Mouse (Mus musculus) heart, embryonic 10.5 days (tissue): ENCODE results near the gene Nsun4. TPM values are rescaled to one million over a fixed set of nuclear protein-coding genes. Genes with fewer than 3 reads are reported as not detected.

Source experiments
- DNase-seq: peaks from one replicate; pipeline ENCODE4 v3.0.0-alpha.2; 2017; ENCODE audit warnings: low spot score
- H3K27ac ChIP-seq: fragments of 300-500 bp; sonication (generic); 2 replicates; pipeline ENCODE4 v1.5.1; 2016; ENCODE audit warnings: mild to moderate bottlenecking
- H3K27me3 ChIP-seq: fragments of 300-500 bp; sonication (generic); 2 replicates; pipeline ENCODE4 v1.6.1; 2016; ENCODE audit warnings: mild to moderate bottlenecking; ENCODE audit not compliant: poor library complexity, insufficient read depth, severe bottlenecking
- H3K36me3 ChIP-seq: fragments of 300-500 bp; sonication (generic); 2 replicates; pipeline ENCODE4 v1.6.1; 2016; ENCODE audit warnings: mild to moderate bottlenecking, moderate library complexity
- H3K4me1 ChIP-seq: fragments of 300-500 bp; sonication (generic); 2 replicates; pipeline ENCODE4 v1.6.1; 2016; ENCODE audit warnings: mild to moderate bottlenecking
- H3K4me3 ChIP-seq: fragments of 300-500 bp; sonication (generic); 2 replicates; pipeline ENCODE4 v1.5.1; 2016; ENCODE audit warnings: mild to moderate bottlenecking, moderate library complexity
- H3K9me3 ChIP-seq: fragments of 300-500 bp; sonication (generic); 2 replicates; pipeline ENCODE4 v1.6.1; 2016; ENCODE audit warnings: mild to moderate bottlenecking, moderate library complexity
- WGBS: fragments of 180-500 bp; shearing (Covaris S2); methylation state at CpG from one replicate; pipeline ENCODE4 v1.1.7; 2016; 5-methylcytosine and 5-hydroxymethylcytosine counted together
- polyA plus RNA-seq: library from polyadenylated mRNA; unstranded; fragments of >200 nt; fragmentation: Nextera tagmentation; extraction: Ambion mirVana; gene quantifications from 2 replicates; pipeline ENCODE4 v1.2.1, GENCODE M21; 2016

Nsun4 gene
- polyA plus RNA-seq: 20.4 and 24.9 TPM in 2 replicates

- peak; percentile 97 for DNase-seq
- H3K4me1 ChIP-seq: peaks cover 14% of the 10 kb centered on the region
- under 1% methylated on average over 35 of the region's 35 CpGs for WGBS
These were observed at the start of gene Nsun4 for GRCm38 (mm10) chr4:116053399-116053961. Nsun4 (minus strand) TSS chr4:116053876.

GRCm38 (mm10) chr4:116100959-116101358 is 47.3 kb upstream of the Nsun4 start:
- H3K4me1 ChIP-seq: no peaks in the 10 kb centered on the region
- no peak overlapping the region for H3K27ac ChIP-seq
- DNase-seq: no peak
- no peaks in the 10 kb centered on the region for H3K27me3 ChIP-seq
- H3K36me3 ChIP-seq: peaks cover 96% of the 10 kb centered on the region
- no peaks in the 10 kb centered on the region for H3K9me3 ChIP-seq
- no peak overlapping the region for H3K4me3 ChIP-seq
- 74% methylated on average over 7 of the region's 7 CpGs for WGBS

More at GRCm38 (mm10) chr4:116053399-116053961, at the start of gene Nsun4:
- peak within 1 kb of the TSS; percentile 72 for H3K4me3 ChIP-seq
- H3K9me3 ChIP-seq: no peaks in the 10 kb centered on the region
- H3K36me3 ChIP-seq: peaks cover 3% of the 10 kb centered on the region; the same call in 1 of the 2 replicates
- no peaks in the 10 kb centered on the region for H3K27me3 ChIP-seq
- H3K27ac ChIP-seq: peak within 1 kb of the TSS; percentile 90

GRCm38 (mm10) chr4:116097211-116097610 is 43.5 kb upstream of the Nsun4 start:
- Histone ChIP-seq H3K27ac (no peak overlapping the region), H3K36me3 (peaks cover 99% of the 10 kb centered on the region), H3K4me3 (no peak overlapping the region), H3K9me3 (no peaks in the 10 kb centered on the region), H3K27me3 (no peaks in the 10 kb centered on the region), H3K4me1 (no peaks in the 10 kb centered on the region)
- WGBS: 79% methylated on average over 8 of the region's 8 CpGs
- DNase-seq: no peak

- no peak for DNase-seq
- H3K4me1 ChIP-seq: no peaks in the 10 kb centered on the region
- no peak overlapping the region for H3K4me3 ChIP-seq
- 89% methylated on average over 10 of the region's 10 CpGs for WGBS
- peaks cover 100% of the 10 kb centered on the region for H3K36me3 ChIP-seq
- H3K27ac ChIP-seq: no peak overlapping the region
- H3K9me3 ChIP-seq: no peaks in the 10 kb centered on the region
- H3K27me3 ChIP-seq: no peaks in the 10 kb centered on the region
These were observed 42.6 kb upstream of the Nsun4 start for GRCm38 (mm10) chr4:116096291-116096690.

GRCm38 (mm10) chr4:116088510-116089249 is 35.0 kb upstream of the Nsun4 start:
- Histone ChIP-seq H3K4me1 (no peaks in the 10 kb centered on the region), H3K27me3 (no peaks in the 10 kb centered on the region), H3K4me3 (no peak overlapping the region), H3K36me3 (peaks cover 92% of the 10 kb centered on the region), H3K27ac (no peak overlapping the region), H3K9me3 (no peaks in the 10 kb centered on the region)
- DNase-seq: no peak
- WGBS: 85% methylated on average over 23 of the region's 23 CpGs

- 44% methylated on average over 3 of the region's 3 CpGs for WGBS
- Histone ChIP-seq H3K27me3 (no peaks in the 10 kb centered on the region), H3K9me3 (no peaks in the 10 kb centered on the region), H3K36me3 (peaks cover 32% of the 10 kb centered on the region), H3K4me1 (peaks cover 31% of the 10 kb centered on the region), H3K4me3 (peak overlapping the region; percentile 99), H3K27ac (peak overlapping the region; percentile 99)
- DNase-seq: no peak
These were observed 23.8 kb upstream of the Nsun4 start for GRCm38 (mm10) chr4:116077240-116078095.

GRCm38 (mm10) chr4:116076369-116077231 is 22.9 kb upstream of the Nsun4 start:
- Histone ChIP-seq H3K4me1 (peaks cover 35% of the 10 kb centered on the region), H3K36me3 (peaks cover 23% of the 10 kb centered on the region), H3K27me3 (no peaks in the 10 kb centered on the region), H3K27ac (peak overlapping the region; percentile 99), H3K4me3 (peak overlapping the region; percentile 99), H3K9me3 (no peaks in the 10 kb centered on the region)
- under 1% methylated on average over 37 of the region's 37 CpGs for WGBS
- DNase-seq: peak; percentile 90

- H3K36me3 ChIP-seq: peaks cover 16% of the 10 kb centered on the region
- H3K9me3 ChIP-seq: no peaks in the 10 kb centered on the region
- H3K4me1 ChIP-seq: peaks cover 35% of the 10 kb centered on the region
- under 1% methylated on average over 77 of the region's 77 CpGs for WGBS
- peak overlapping the region; percentile 99 for H3K4me3 ChIP-seq
- no peaks in the 10 kb centered on the region for H3K27me3 ChIP-seq
- peak; percentile 90 for DNase-seq
- H3K27ac ChIP-seq: peak overlapping the region; percentile 99
These were observed 22.1 kb upstream of the Nsun4 start for GRCm38 (mm10) chr4:116075631-116076368.

- DNase-seq: peak; percentile 98
- peak within 1 kb of the TSS; percentile 99 for H3K4me3 ChIP-seq
- no peaks in the 10 kb centered on the region for H3K27me3 ChIP-seq
- H3K4me1 ChIP-seq: peaks cover 35% of the 10 kb centered on the region
- peak within 1 kb of the TSS; percentile 99 for H3K27ac ChIP-seq
- WGBS: under 1% methylated on average over 55 of the region's 55 CpGs
- H3K9me3 ChIP-seq: no peaks in the 10 kb centered on the region
- peaks cover 16% of the 10 kb centered on the region for H3K36me3 ChIP-seq
These were observed 21.4 kb upstream of the Nsun4 start, which contains the start of the genes Uqcrh and Lrrc41 for GRCm38 (mm10) chr4:116074861-116075620. Uqcrh (minus strand) TSS chr4:116075071. Lrrc41 (plus strand) TSS chr4:116075269.

- WGBS: 2% methylated on average over 8 of the region's 8 CpGs
- Histone ChIP-seq H3K27me3 (no peaks in the 10 kb centered on the region), H3K9me3 (no peaks in the 10 kb centered on the region), H3K4me1 (peaks cover 35% of the 10 kb centered on the region), H3K27ac (peak overlapping the region; percentile 99), H3K36me3 (peaks cover 18% of the 10 kb centered on the region), H3K4me3 (peak overlapping the region; percentile 99)
- DNase-seq: no peak
These were observed 20.5 kb upstream of the Nsun4 start for GRCm38 (mm10) chr4:116074145-116074675.

GRCm38 (mm10) chr4:116073146-116073545 is 19.5 kb upstream of the Nsun4 start:
- no peaks in the 10 kb centered on the region for H3K27me3 ChIP-seq
- no peak overlapping the region for H3K27ac ChIP-seq
- DNase-seq: no peak
- 55% methylated on average over 4 of the region's 4 CpGs for WGBS
- peaks cover 28% of the 10 kb centered on the region for H3K36me3 ChIP-seq
- H3K9me3 ChIP-seq: no peaks in the 10 kb centered on the region
- peak overlapping the region; percentile 99 for H3K4me3 ChIP-seq
- peaks cover 35% of the 10 kb centered on the region for H3K4me1 ChIP-seq
